Mouse (Mus musculus) embryonic facial prominence, embryonic 10.5 days (tissue): Measurements from ENCODE around the gene Fam117b. TPM values are rescaled to one million over a fixed set of nuclear protein-coding genes. Genes with fewer than 3 reads are reported as not detected.

Experiments
- DNase-seq: peaks from one replicate; pipeline ENCODE4 v3.0.0-alpha.2; 2017; ENCODE audit warnings: low spot score
- H3K27ac ChIP-seq: fragments of 300-500 bp; sonication (generic); replicated peaks from 2 replicates; pipeline ENCODE4 v1.5.1; 2016; ENCODE audit warnings: mild to moderate bottlenecking
- H3K27me3 ChIP-seq: fragments of 300-500 bp; sonication (generic); replicated peaks from 2 replicates; pipeline ENCODE4 v1.6.1; 2016; ENCODE audit warnings: low read depth, mild to moderate bottlenecking; ENCODE audit not compliant: poor library complexity, severe bottlenecking
- H3K36me3 ChIP-seq: fragments of 300-500 bp; sonication (generic); replicated peaks from 2 replicates; pipeline ENCODE4 v1.6.1; 2016; ENCODE audit warnings: mild to moderate bottlenecking, moderate library complexity
- H3K4me1 ChIP-seq: fragments of 300-500 bp; sonication (generic); 2 replicates; pipeline ENCODE4 v1.6.1; 2016
- H3K4me3 ChIP-seq: fragments of 300-500 bp; sonication (generic); 2 replicates; pipeline ENCODE4 v1.5.1; 2016; ENCODE audit warnings: mild to moderate bottlenecking, moderate library complexity
- H3K9me3 ChIP-seq: fragments of 300-500 bp; sonication (generic); 2 replicates; pipeline ENCODE4 v1.6.1; 2016; ENCODE audit warnings: mild to moderate bottlenecking
- WGBS: fragments of 180-500 bp; shearing (Covaris S2); methylation state at CpG from one replicate; pipeline ENCODE4 v1.1.7; 2016; 5-methylcytosine and 5-hydroxymethylcytosine counted together
- polyA plus RNA-seq: library from polyadenylated mRNA; unstranded; fragments of >200 nt; fragmentation: Nextera tagmentation; extraction: Ambion mirVana; gene quantifications from 2 replicates; pipeline ENCODE4 v1.2.1, GENCODE M21; 2016

Fam117b gene
- polyA plus RNA-seq, 1 experiment from 2014 or later, result 11.5 TPM

DNA sequence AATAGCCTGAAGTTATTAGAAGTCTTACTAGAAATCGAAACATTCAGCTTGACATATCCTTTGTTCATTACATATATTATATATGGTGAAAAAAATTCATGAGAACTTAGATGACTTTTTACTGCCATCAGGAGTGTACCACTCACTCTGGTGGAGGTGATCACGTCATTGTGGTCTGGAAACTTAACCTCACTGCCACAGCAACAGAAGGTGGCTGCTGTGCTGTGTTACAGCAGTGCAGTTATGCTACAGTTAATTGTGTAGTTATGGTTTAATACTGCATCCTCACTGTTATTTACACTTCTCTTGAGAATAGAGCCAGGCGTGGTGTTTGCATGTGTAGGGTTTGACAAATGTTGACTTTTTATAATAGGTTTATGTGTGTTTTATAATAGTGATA, 4.6 kb downstream of the Fam117b start:
- H3K36me3 ChIP-seq, result no peaks in the 10 kb centered on the region
- WGBS, result 91% methylated on average over 3 of the region's 3 CpGs
- no peak overlapping the region for H3K27ac ChIP-seq
- no peak overlapping the region for H3K4me3 ChIP-seq
- DNase-seq, result no peak
- no peaks in the 10 kb centered on the region for H3K27me3 ChIP-seq
- H3K4me1 ChIP-seq, result peaks cover 19% of the 10 kb centered on the region
- no peaks in the 10 kb centered on the region for H3K9me3 ChIP-seq

DNA sequence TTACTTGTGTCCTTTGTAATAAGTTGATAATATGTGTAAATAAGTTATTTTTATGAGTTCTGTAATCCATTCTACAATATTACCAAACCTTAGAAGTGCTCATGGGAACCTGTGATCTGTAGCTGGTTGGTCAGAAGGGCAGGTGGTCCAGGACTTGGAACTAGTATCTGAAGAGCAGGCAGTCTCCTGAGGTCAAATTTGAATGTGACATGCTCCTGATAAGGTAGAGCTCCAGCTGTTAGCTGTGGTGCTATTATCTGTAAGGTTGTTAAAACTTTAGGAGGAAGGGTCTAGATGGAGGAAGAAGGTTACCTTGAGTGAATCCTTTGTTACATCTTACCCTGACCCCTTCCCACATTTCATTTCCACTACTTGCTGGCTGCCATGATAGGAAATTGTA, 5.3 kb downstream of the Fam117b start:
- Histone ChIP-seq H3K36me3 (no peaks in the 10 kb centered on the region), H3K4me1 (peaks cover 19% of the 10 kb centered on the region), H3K4me3 (no peak overlapping the region), H3K9me3 (no peaks in the 10 kb centered on the region), H3K27me3 (no peaks in the 10 kb centered on the region), H3K27ac (no peak overlapping the region)
- DNase-seq, result no peak

DNA sequence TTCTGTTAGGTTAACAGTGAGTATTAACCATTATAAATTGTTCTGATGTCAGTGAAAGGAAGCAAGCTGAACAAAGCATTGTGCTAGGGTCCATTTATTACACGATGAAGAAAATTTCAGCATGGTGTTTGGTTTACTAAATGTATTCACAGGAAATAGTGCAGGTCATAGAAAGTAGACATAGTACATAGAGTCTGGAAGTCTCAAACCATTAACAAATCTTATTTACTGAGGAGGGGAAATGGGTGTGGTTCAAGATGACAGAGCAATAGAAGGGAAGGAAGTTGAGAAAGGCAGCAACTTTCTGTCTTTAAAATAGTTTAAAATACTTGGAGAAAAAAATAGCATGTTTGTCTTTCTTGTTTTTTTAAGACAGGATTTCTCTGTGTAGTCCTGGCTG, 10.4 kb downstream of the Fam117b start:
- DNase-seq, result no peak
- peaks cover 9% of the 10 kb centered on the region; the same call in 1 of the 2 replicates for H3K4me1 ChIP-seq
- WGBS, result 88% methylated on average over 1 of the region's 1 CpGs
- H3K36me3 ChIP-seq, result no peaks in the 10 kb centered on the region
- no peaks in the 10 kb centered on the region for H3K27me3 ChIP-seq
- no peak overlapping the region for H3K27ac ChIP-seq
- no peak overlapping the region for H3K4me3 ChIP-seq
- H3K9me3 ChIP-seq, result no peaks in the 10 kb centered on the region

GRCm38 (mm10) chr1:59923673-59924072, 10.9 kb downstream of the Fam117b start:
- Histone ChIP-seq H3K27ac (no peak overlapping the region), H3K27me3 (no peaks in the 10 kb centered on the region), H3K36me3 (no peaks in the 10 kb centered on the region), H3K9me3 (no peaks in the 10 kb centered on the region), H3K4me1 (peaks cover 9% of the 10 kb centered on the region; the same call in 1 of the 2 replicates), H3K4me3 (no peak overlapping the region)
- no peak for DNase-seq
- 81% methylated on average over 1 of the region's 1 CpGs for WGBS

- Histone ChIP-seq H3K36me3 (no peaks in the 10 kb centered on the region), H3K4me3 (no peak overlapping the region), H3K27me3 (no peaks in the 10 kb centered on the region), H3K9me3 (no peaks in the 10 kb centered on the region), H3K27ac (no peak overlapping the region), H3K4me1 (peaks cover 9% of the 10 kb centered on the region; the same call in 1 of the 2 replicates)
- no peak for DNase-seq
- 93% methylated on average over 2 of the region's 2 CpGs for WGBS
Observed at GRCm38 (mm10) chr1:59924411-59924810, 11.6 kb downstream of the Fam117b start.

GRCm38 (mm10) chr1:59926021-59926672, 13.3 kb downstream of the Fam117b start:
- Histone ChIP-seq H3K27me3 (no peaks in the 10 kb centered on the region), H3K36me3 (no peaks in the 10 kb centered on the region), H3K9me3 (no peaks in the 10 kb centered on the region), H3K4me3 (no peak overlapping the region), H3K4me1 (peaks cover 9% of the 10 kb centered on the region; the same call in 1 of the 2 replicates), H3K27ac (no peak overlapping the region)
- no peak for DNase-seq
- WGBS, result 82% methylated on average over 3 of the region's 3 CpGs

DNA sequence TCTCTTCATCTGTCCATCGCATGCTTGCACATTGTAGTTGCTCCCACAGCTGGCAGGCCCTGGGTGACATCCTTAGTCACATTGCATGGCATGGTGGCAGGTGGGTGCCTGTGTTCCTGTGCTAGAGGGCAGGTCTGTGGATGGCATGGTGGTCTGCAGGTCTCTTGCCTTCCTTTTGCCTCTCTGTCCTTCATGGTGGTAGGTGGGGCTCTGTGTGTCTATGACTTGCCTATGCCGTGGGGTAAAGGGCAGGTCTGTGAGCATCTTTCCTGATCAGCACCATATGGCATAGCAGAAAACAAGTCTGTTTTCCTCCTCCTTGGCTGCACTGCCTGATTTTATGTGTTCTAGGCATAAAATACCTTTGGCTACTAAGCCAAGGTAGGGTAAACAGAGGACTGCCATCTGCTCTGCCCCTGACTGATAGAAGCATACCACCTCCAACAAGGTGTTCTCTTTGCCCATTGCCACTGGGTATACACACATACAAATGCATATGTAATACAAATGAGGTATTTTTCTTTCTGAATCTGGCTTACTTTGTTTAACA, 14.4 kb downstream of the Fam117b start:
- Histone ChIP-seq H3K36me3 (no peaks in the 10 kb centered on the region), H3K4me1 (peaks cover 9% of the 10 kb centered on the region; the same call in 1 of the 2 replicates)
- 84% methylated on average over 2 of the region's 2 CpGs for WGBS

GRCm38 (mm10) chr1:59930926-59931325, 18.1 kb downstream of the Fam117b start:
- Histone ChIP-seq H3K9me3 (no peaks in the 10 kb centered on the region), H3K27ac (no peak overlapping the region), H3K27me3 (no peaks in the 10 kb centered on the region), H3K36me3 (no peaks in the 10 kb centered on the region), H3K4me1 (peaks cover 9% of the 10 kb centered on the region; the same call in 1 of the 2 replicates), H3K4me3 (no peak overlapping the region)
- no peak for DNase-seq

More for the DNA sequence above, 14.4 kb downstream of the Fam117b start:
- Histone ChIP-seq H3K4me3 (no peak overlapping the region), H3K27me3 (no peaks in the 10 kb centered on the region), H3K9me3 (no peaks in the 10 kb centered on the region), H3K27ac (no peak overlapping the region)
- DNase-seq, result no peak

GRCm38 (mm10) chr1:59932991-59933390, 20.2 kb downstream of the Fam117b start:
- H3K27ac ChIP-seq, result no peak overlapping the region
- WGBS, result 94% methylated on average over 2 of the region's 2 CpGs
- H3K4me1 ChIP-seq, result no peaks in the 10 kb centered on the region
- DNase-seq, result no peak
- H3K27me3 ChIP-seq, result no peaks in the 10 kb centered on the region
- H3K4me3 ChIP-seq, result no peak overlapping the region
- no peaks in the 10 kb centered on the region for H3K9me3 ChIP-seq
- H3K36me3 ChIP-seq, result no peaks in the 10 kb centered on the region

DNA sequence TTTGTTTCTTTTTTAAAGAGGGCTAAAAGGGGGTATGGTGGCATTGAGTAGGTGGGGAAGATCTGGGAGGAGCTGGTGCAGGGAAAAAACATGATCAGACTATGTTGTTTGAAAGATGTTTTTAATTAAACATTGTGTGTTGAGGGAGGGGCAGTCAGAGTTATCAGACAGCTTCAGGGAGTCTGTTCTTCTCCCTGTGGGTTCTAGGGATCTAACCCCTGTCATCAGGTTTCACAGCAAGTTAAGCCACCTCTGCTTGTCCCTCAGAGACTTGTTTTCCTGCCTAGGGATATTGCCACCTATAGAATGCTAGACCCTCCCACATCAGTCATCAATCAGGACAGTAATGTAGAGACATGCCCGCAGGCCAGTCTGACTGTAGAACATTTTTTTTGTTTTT, 28.3 kb downstream of the Fam117b start:
- Histone ChIP-seq H3K9me3 (no peaks in the 10 kb centered on the region), H3K4me1 (peaks cover 19% of the 10 kb centered on the region), H3K27ac (no peak overlapping the region), H3K27me3 (no peaks in the 10 kb centered on the region), H3K36me3 (no peaks in the 10 kb centered on the region), H3K4me3 (no peak overlapping the region)
- no peak for DNase-seq
- WGBS, result 87% methylated on average over 1 of the region's 1 CpGs

GRCm38 (mm10) chr1:59942057-59942790, 29.4 kb downstream of the Fam117b start:
- H3K9me3 ChIP-seq, result no peaks in the 10 kb centered on the region
- H3K27ac ChIP-seq, result no peak overlapping the region
- H3K4me3 ChIP-seq, result no peak overlapping the region
- WGBS, result 80% methylated on average over 6 of the region's 6 CpGs
- no peaks in the 10 kb centered on the region for H3K36me3 ChIP-seq
- H3K4me1 ChIP-seq, result peaks cover 19% of the 10 kb centered on the region
- no peak for DNase-seq
- H3K27me3 ChIP-seq, result no peaks in the 10 kb centered on the region

DNA sequence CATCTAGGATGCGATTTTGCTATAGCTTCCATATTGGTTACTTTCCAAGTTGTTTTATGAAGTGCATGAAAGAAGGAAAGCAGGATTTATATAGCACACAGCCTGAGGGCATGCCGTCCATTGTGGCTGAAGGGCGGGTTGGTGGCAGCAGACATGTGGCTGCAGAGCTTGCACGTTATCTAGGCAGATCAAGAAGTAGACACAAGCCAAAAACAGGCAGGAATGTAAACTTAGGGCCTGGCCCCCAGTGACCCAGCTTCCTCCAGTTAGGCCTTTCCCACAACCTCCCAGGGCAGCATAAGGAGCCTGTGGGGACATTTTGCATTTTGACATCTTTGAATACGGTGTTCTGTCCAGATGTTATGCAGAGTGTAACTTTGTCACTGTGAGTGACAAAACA, 31.0 kb downstream of the Fam117b start:
- peaks cover 19% of the 10 kb centered on the region for H3K4me1 ChIP-seq
- no peak overlapping the region for H3K4me3 ChIP-seq
- H3K9me3 ChIP-seq, result no peaks in the 10 kb centered on the region
- 45% methylated on average over 5 of the region's 5 CpGs for WGBS
- peak; percentile 35 for DNase-seq
- H3K27ac ChIP-seq, result peak overlapping the region; percentile 1; the same call in 1 of the 2 replicates
- no peaks in the 10 kb centered on the region for H3K27me3 ChIP-seq
- H3K36me3 ChIP-seq, result peaks cover 1% of the 10 kb centered on the region; the same call in 1 of the 2 replicates

GRCm38 (mm10) chr1:59945969-59946368, 33.2 kb downstream of the Fam117b start:
- Histone ChIP-seq H3K4me1 (peaks cover 19% of the 10 kb centered on the region), H3K27ac (no peak overlapping the region), H3K4me3 (no peak overlapping the region), H3K36me3 (peaks cover 21% of the 10 kb centered on the region), H3K9me3 (no peaks in the 10 kb centered on the region), H3K27me3 (no peaks in the 10 kb centered on the region)
- no peak for DNase-seq
- 91% methylated on average over 1 of the region's 1 CpGs for WGBS
